Mouse (Mus musculus) kidney, postnatal 10 days (tissue): ENCODE measurements around the gene Zswim3.
"Not testable (repeated sequence)": the region's sequence is repeated elsewhere in the genome, so short reads cannot be mapped to it uniquely, and the experiment has no call there.

ENCODE experiments used
- DNase-seq: peaks from one replicate; pipeline ENCODE4 v3.0.0; 2021; ENCODE audit warnings: mixed read lengths

Gene Zswim3

DNA sequence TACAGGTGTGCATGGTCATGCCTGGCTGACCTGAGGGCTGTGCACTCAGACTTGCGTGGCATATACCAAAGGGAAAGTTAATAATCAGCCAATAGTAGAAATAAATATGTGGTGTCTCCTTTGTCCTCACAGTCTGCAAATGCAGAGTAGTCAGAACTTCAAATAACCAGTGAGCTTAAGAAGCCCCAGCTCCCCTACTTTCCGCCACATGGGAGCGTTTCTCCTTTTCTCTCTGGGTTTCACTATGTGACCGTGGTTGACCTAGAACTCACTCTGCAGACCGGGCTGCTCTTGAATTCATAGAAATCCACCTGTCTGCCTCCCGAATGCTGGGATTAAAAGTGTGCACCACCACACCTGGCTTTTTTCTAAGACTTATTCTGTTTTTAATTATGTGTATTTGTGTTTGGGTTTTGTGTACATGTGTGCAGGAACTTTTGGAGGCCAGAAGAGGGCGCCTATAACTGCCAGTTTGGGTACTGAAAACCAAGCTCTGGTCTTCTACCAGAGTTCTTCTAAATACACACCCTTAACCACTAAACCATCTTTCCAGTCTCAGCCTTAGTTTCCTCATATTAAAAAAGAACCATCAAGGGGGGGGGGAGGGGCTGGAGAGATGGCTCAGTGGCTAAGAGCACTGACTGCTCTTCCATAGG lies 20.8 kb upstream of the Zswim3 start:
- DNase-seq: no peak

DNA sequence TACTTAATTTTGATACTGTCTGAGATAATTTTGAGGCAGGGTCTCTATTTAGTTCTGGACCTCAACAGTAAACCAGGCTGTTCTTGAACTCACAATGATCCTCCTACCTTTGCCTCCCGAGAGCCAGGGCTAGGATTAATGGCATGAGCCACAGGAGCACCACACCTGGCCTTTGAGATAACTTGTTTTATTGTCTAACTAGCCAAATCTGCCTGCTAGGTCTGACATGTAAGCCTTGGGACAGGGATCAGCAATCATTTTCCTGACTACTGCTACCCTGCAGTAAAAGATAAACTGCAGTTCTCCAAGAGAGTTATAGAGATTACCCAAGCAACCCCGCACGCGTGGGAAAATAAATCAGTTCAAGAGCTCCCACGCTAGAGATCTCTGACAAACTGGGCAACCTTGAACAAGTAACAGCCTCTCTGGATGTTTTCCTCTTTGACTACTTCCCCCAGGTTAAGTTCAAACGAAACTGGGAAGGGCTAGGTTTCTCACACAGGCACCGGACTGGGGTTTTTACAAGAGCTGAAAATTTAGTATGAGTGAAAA lies 20.0 kb upstream of the Zswim3 start:
- no peak for DNase-seq

DNA sequence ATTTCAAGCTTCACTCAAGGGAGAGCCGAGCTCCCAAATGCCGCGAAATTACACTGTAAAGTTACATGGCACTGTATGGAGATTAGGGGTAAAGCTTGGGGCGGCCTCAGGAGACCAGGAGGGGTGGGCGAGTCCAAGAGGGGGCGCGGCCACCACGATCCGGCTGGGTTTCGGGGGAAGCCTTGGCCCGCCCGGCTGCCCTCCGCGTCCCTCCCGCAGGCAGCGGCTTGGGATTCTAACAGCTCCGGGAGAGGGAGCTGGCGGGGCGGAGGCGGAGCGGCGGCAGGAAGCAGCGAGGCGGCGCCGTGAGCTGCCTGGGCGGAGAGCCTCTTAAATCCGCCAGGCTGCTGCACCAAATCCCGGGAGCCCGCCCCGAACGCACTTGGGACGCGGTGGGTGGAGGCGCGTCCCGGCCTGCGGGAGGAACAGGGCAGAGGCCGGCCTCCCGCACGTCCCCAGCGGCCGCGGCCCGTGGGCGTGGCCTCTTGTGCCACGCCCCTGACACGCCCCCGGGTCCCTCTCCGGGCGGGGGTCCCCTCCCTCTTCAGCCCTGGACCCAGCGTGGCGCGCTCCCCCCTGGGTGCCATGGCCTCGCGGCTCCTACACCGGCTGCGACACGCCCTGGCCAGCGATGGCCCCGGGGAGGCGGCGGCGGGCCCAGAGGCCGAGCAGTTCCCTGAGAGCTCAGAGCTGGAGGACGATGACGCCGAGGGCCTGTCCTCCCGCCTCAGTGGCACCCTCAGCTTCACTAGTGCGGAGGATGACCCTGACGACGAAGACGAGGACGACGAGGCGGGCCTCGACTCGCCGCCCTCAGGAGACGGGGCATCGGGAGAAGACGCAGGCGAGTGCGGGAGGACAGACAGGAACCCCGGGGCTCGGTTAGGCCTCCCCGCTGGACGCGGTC lies 19.2 kb upstream of the Zswim3 start, which contains the start of gene Snx21:
Gene Snx21, plus strand, starts transcription at position 343 of the 907 bp plus-strand sequence.
- peak; percentile 94 for DNase-seq

DNA sequence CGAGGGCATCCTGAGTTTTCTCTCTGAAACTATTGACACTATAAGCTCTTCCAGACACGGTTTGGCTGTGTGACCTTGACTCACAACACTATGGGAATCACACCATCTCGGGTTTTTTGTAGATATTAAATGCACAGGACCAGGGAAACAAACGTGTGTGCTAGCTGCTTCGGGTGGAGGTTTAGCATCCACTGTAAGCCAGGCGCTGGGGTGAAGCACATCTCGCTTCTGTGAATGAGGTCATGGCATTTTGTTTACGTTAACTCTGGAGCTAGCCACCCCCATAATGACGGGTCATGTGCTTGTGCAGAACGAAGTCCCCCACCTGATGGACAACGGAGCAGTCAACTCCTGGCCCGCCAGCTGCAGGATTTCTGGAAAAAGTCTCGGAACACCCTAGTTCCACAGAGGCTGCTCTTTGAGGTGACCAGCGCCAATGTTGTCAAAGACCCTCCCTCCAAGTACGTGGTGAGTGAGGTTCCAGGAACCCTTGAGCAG lies 18.5 kb upstream of the Zswim3 start:
- DNase-seq: peak; percentile 29

DNA sequence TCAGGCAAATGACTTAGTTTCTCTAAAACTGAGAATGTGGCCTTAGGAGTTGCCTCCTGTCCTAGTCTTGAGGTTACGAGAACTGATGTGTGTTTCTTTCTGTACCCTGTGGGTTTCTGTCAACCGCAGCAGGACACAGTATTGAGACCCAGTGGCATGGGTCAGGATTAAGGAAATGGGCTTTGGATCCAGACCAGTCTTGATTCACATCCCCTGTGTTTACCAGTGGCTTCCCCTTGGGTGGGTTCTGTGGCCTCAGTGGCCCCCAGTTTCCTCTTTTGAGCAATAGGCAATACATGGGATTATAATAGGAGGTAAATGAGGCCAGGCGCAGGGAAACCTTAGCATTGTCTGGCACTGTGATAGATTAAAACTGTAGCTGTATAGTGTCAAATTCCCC lies 17.9 kb upstream of the Zswim3 start:
- DNase-seq: no peak

DNA sequence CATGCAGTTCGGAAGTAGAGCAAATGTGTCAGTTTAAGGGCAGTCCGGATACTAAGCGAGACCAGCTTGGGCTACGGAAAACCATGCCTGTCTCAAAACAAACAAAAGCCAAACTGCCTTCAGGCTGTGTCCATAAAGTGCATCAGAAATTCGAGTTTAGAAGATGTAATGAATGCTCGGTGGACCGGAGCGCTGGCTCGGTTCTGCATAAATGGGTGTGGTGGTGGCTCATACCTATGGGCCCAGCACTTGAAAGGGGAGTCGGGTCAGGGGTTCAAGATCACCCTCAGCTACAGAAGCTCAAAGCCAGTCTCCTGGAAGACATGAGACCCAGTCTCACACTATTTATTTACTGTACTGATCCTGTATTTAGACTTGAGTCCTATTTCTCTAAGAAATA lies 17.1 kb upstream of the Zswim3 start:
- no peak for DNase-seq

DNA sequence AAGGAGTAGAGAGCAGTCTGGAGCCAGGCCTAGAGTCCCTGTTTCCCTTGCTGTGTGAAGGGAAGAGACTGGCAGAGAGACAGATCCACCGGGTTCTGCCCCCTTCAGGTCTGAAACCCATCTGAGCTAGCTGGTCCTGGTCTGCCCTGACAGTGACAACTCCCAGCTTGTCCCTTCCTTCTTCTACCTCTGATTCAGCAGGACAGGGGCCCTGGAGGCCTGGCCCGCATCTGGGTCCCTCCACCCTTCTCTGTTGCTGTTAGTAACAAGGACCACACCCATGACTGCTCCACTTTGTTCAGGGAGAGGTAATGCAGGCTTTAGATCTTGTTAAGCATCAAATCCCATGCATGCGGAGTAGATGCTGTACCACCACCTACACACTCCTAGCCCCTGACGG lies 16.5 kb upstream of the Zswim3 start:
- no peak for DNase-seq

DNA sequence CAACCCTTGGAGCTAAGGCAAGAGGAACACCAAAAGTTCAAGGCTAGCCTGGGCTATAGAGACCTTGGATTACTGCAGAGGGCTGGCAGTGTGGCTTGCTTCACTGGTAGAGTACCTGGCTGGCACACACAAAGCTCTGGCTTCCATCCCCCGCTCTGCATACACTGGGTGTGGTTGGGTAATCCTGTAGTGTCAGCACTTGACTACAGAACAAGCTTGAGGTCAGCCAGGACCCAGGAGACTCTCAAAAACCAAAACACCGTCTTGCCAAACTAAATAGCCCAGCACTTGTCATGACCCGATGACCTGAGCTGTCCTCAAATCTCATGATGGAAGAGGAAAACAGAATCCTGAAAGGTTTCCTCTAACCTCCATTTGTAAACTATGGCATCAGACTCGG lies 14.4 kb upstream of the Zswim3 start:
- DNase-seq: no peak

DNA sequence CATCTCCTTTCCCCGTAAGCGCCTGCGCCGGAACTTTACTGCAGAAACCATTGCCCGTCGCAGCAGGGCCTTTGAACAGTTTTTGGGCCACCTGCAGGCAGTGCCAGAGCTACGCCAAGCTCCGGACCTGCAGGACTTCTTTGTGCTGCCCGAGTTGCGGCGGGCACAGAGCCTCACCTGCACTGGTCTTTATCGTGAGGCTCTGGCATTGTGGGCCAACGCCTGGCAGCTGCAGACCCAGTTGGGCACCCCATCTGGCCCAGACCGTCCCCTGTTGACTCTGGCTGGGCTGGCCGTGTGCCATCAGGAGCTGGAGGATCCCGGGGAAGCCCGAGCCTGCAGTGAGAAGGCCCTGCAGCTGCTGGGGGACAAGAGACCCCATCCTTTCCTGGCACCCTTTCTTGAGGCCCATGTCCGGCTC lies 13.0 kb upstream of the Zswim3 start:
- peak; percentile 28 for DNase-seq

DNA sequence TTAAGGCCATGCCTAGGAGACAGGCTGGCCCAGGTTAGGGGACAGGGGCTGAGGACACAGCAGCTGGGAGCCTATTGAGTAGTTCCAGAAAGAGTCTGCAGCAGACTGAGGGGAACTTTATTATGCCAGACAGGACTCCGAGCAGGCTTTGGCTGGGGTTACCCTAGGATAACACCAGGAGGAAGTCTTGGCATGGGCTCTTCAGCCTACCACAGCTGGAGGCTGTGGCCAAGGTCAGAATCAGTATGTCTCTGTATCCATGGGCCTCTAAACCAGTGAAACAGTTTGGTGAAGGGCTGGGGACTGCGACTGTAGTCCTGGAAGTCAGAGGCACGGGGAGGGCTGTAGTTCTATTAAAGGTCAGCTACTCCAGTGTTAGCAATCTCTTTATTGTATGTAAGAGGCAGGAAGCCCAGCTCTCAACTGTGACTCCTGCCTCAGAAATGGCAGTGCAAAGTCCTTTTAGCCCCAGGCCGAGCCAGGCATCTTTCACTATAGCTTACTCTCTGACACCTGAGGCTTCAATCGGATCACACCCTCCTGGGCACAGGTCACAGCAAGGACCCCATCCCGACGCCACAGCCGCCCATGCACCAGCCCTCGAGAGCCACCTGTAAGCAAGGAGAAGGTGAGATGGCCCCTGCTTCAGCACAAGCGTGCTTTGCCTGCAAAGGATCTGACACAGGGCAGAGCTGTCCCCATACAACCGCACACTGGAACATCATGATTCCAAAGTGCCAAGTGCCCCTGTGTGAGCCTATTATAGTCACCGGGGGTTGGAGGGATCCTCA lies 12.3 kb upstream of the Zswim3 start:
- no peak for DNase-seq

DNA sequence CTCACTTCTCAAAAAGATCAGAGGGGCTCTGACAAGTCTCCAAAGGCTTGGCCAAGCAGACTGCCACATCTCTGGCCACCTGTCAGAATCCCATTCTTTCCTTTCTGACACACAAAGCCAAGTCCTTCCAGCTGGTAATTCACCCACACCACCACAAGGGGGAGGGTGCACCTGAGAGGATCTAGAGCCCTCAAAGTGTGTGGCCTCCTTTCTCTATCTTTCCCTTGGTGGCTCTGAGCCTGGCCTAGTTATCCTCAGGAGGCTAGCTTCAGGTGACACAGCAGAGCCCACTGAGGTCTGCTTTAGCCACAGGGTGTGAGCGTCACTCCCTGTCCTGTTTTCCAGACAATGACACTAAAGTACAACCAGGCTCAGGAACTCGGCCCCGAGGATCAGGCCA lies 11.7 kb upstream of the Zswim3 start:
- peak; percentile 79 for DNase-seq

DNA sequence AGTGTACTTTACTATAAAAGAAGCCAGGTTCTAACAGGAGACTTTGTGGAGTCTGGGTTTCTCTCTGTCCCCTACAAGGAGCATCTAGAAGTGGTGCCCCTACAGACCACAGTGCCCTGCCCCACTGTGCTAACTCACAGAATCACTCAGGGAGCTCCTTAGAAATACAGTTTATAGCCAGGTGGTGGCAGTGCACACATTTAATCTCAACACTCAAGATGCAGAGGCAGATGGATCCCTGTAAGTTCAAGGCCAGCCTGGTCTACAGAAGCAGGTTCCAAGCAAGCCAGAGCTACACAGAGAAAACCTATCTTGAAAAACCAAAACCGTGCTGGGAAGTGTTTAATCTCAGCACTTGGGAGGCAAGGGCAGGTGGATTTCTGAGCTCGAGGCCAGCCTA lies 11.1 kb upstream of the Zswim3 start:
- no peak for DNase-seq

DNA sequence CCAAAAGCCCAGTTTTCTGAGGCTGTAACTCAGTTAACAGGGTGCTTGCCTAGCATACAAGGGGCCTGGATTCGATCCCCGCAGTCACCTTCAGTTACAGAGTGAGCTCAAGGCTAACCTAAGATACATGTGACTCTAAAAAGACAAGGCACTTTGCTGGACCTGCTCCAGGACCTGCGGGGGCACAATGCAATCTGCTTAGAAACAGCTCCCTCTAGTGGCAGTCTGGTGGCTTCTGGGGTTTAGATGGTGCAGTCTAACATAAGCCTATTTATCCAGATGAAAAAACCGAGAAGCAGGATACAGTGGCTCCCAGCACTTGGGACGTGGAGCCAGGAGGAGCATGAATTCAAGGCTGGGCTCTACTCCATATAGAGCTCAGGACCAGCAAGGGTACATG lies 10.6 kb upstream of the Zswim3 start:
- DNase-seq: peak; percentile 92

DNA sequence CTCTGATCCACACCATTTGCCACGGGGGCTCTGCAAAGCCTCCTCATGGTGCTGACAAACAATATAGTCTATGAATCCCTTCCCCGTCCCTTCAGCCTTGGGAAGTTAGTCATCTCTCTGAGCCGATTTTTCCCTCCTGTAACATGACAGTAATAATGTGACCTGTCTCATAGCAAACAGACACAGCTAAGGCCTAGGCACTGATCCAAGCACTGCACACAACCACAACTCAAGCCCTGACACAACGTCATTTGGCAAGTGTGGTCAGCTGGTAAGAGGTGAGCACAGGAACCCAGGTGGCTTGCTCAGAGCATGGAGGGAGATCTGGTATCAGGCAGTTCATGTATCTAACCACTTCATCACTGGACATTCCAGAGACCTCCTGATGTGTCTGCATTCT lies 9.0 kb upstream of the Zswim3 start:
- DNase-seq: no peak

DNA sequence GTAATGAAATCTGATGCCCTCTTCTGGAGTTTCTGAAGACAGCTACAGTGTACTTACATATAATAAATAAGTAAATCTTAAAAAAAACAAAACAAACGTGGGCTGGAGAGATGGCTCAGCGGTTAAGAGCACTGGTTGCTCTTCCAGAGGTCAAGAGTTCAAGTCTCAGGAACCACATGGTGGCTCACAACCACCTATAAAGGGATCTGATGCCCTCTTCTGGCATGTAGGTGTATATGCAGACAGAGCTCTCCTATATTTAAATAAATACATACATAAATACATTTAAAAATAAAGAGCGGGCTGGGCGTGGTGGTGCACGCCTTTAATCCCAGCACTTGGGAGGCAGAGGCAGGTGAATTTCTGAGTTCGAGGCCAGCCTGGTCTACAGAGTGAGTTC lies 6.3 kb upstream of the Zswim3 start:
- not testable (repeated sequence) for DNase-seq

DNA sequence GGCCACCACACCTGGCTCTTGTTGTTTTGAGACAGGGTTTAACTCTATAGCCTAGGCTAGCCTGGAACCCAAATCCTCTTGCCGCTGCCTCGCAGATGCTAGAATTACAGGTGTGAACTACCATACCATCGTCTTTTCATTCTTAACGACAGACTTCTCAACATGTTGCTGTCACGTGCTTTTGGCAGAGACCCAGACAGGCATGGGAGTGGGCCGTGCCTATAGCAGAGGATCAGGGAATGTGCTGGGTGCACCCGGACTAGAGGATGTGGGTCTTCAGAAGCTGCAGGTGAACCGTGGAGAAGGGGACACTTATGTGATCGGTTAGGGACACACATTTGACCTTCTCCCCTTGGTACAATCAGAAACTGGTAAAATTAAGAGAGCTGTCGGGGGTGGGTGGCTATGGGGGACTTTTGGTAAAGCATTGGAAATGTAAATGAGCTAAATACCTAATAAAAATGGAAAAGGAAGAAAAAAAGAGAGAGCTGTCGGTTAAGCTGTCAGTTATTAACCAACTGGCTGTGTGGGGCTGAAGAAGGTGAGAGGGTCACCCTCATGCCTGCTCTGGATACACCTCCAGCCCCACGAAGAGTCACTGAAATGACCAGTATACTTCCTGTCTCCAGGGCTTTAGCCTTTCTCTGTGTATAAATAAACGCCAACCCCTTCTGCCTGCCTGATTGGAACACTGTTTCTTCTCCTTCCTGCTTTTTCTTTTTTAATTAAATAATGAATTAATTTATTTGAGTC lies 4.5 kb upstream of the Zswim3 start:
- peak; percentile 56 for DNase-seq

DNA sequence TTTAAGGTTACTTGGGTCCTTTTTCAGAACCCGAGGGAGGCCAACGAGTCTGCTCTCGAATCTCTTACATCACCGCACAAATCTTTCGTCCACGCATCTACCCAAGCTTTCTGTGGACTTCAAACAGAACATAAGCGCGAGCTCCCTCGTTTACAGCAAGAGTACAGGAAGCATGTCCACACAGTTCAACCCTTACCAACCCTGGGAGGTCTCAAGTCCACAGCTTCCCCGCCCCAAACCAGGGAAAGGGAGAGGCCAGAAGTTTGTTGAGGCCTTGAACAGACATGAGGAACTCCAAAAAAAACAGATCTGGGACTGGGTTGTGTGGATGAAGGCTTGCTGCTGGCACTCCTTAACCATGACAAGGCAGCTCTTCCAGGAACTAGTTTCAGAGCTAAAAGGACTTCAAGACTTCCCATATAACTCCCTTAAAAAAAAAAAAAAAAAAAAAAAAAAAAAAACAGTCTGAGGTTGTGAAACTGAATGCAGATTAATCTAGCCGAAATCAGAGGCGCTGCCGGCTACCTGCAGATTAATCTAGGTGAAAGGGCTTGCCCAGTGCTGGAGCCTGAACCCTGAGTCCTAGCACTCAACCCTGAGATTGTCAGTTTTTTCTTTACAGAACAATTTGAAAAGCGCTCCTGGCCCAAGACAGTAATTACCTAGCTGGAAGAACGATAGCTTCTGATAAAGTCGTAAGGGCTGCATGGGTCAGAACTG lies 1.5 kb upstream of the Zswim3 start:
- no peak for DNase-seq

DNA sequence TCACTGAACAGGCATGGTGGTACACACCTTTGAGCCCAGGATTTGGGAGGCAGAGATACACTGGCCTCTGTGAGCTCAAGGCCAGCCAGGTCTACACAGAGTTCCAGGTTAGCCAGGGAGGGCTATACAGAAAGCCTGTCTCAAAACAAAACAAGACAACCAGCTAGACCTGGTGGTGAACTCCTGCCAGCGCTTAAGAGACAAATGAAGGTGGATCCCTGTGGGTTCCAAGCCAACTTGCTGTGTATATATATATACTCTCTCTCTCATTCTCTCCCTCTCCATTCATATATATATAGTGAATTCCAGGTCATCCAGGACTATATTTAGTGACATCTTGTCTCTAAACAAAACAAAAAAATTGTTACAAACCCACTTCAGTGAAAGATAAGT lies 981 bp upstream of the Zswim3 start:
- DNase-seq: no peak

DNA sequence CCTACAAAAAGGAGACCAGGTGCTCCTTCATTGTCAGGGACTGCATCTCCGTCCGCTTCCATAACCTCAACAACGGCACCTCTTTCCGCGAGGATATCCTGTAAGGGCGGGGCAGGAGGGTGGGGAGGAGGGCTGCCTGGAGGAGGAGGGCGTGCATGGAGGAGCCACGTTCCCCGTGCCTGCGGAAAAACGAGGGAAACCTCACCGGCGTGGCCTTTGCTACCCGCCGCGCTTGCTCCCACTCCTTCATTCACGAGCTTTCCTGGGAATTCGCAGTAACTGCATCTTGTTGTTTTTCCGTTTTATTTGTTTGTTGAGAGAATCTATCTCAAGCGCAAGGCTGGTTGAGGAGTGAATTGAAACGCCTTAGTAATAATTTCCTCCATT lies 427 bp downstream of the Zswim3 start:
- DNase-seq: no peak

DNA sequence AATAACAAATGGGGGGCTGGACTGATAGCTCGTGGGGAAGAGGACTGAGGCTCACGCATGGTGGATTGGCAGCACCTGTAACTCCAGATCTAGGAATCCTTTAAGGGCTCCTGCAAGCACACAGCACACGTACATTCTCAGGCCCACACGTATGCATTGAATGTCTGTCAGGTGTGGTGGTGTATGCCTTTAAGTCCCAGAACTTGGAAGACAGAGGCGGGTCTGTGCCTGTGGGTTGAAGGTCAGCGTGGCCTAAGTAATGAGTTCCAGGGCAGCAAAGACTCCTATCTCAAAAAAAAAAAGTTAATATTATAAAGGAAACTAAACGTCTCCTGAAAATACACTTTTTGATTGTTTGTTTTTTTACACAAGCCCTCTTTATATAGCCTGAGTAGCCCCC lies 1.7 kb downstream of the Zswim3 start:
- DNase-seq: no peak

DNA sequence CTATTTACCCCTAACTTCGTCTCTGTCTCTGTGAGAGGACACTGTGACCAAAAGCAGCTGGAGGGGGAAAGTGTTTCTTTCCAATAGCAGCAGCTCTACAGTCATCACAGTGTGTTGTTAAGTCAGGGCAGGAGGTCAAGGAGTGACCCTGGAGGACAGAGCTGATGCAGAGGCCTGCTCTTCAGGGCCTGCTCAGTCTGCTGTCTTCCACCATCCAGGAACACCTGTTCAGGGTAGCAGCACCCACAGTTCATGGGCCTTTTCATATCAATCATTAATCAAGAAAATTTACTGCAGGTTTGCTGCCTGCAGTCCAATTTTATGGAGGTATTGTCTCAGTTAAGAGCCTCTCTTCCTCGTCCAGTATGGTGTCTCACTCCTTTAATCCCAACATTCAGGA lies 8.7 kb downstream of the Zswim3 start:
- no peak for DNase-seq

DNA sequence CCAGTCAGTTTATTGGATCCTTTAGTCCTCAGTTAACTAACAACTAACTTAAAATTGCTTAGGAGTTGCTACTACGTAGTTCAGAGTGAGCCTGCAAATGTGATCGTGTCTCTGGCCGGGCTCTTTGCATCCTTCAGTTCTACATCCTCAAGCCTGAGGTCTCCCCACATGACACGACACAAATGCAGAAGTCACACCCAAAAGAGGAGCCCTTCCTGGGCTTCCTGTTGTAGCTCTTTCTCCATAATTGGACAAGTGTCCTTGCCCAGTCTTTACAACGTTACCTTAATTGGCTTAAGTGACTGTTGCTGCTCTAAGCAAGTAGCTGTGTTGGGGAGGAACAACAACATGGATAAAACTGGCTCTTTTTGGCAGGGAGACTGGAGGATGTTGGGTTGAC lies 10.4 kb downstream of the Zswim3 start:
- DNase-seq: no peak
